Mouse (Mus musculus) neural tube, embryonic 15.5 days (tissue): ENCODE measurements at regions not wholly inside any gene's neighbourhood (a gene's known extent, or its start where the extent isn't known, plus 50 kb on each side); places are given as distances from the start of the nearest gene placed in this dataset.
A peak's percentile ranks its signal among the peaks of the same experiment; 100 is the strongest.

ENCODE experiments used
- ATAC-seq: fragments of 200-750 bp; cut with Nextera tagmentation; 2 replicates; pipeline ENCODE4 v1.8.0; 2017; ENCODE audit warnings: mild to moderate bottlenecking, moderate TSS enrichment, moderate library complexity; ENCODE audit not compliant: low FRiP score
- H3K27ac ChIP-seq: fragments of 300-500 bp; sonication (generic); replicated peaks from 2 replicates; pipeline ENCODE4 v1.5.1; 2015; ENCODE audit warnings: mild to moderate bottlenecking, inconsistent platforms
- H3K27me3 ChIP-seq: fragments of 300-500 bp; sonication (generic); replicated peaks from 2 replicates; pipeline ENCODE4 v1.6.1; 2015; ENCODE audit warnings: inconsistent platforms
- H3K36me3 ChIP-seq: fragments of 300-500 bp; sonication (generic); 2 replicates; pipeline ENCODE4 v1.6.1; 2015; ENCODE audit warnings: inconsistent platforms
- H3K4me1 ChIP-seq: fragments of 300-500 bp; sonication (generic); 2 replicates; pipeline ENCODE4 v1.6.1; 2015; ENCODE audit warnings: inconsistent platforms
- H3K4me2 ChIP-seq: fragments of 300-500 bp; sonication (generic); 2 replicates; pipeline ENCODE4 v1.6.1; 2015; ENCODE audit warnings: inconsistent platforms, mild to moderate bottlenecking, moderate library complexity
- H3K4me3 ChIP-seq: fragments of 300-500 bp; sonication (generic); replicated peaks from 2 replicates; pipeline ENCODE4 v1.5.1; 2015; ENCODE audit warnings: mild to moderate bottlenecking, inconsistent platforms
- H3K9ac ChIP-seq: fragments of 300-500 bp; sonication (generic); replicated peaks from 2 replicates; pipeline ENCODE4 v1.6.1; 2015; ENCODE audit warnings: mild to moderate bottlenecking, inconsistent platforms
- H3K9me3 ChIP-seq: fragments of 300-500 bp; sonication (generic); replicated peaks from 2 replicates; pipeline ENCODE4 v1.6.1; 2016; ENCODE audit warnings: inconsistent platforms
- WGBS: fragments of 180-500 bp; shearing (Covaris S2); methylation state at CpG from one replicate; pipeline ENCODE4 v1.1.7; 2015; ENCODE audit warnings: mixed read lengths; 5-methylcytosine and 5-hydroxymethylcytosine counted together

DNA sequence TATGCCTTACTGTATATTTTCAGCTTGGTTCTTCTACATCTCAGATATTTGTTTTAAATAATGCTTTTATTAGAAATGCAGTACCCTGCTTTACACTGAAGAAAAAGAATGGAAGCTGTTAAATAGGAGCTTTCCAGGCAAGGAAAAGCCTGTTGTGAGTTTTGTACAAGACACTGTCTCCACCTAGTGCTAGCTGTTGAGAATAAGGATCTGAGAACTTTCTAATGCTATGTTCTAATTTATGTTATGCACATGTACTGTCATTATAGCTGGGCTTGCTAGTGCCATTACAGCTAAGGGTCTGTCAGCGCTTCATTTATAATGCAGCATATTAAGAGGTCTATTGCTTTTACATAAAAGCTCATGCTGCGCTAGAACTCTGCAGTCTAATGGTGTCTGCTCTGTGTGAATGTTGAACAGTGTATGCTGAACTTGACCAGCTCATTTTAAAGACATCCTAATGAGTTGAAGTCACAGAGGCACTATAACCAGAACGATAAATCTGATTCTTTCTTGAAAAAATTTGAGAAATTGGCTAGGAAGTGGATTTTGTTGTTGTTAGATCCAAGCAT, 315.4 kb upstream of the Dnajc24 start:
- 72% methylated on average over 3 of the region's 3 CpGs for WGBS
- H3K9me3 ChIP-seq = no peaks in the 10 kb centered on the region
- peak; percentile 55; the same call in 1 of the 2 replicates for ATAC-seq

DNA sequence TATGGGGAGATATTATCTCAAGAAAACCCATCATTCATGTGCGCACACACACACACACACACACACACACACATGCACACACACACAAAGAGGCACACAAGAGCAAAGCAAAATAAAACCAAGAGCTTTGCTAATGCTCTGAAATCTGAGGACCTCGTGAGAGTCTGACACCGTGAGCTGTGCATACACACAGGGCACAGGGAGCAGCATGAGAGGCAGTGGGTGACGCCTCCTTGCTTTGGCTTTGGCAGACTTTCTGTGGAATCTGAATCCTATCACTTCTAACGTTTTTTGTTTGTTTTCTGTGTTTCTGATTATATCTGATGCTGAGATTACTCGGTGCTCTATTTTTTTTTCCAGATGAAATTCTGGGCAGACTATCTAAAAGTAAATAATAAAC, 343.4 kb upstream of the Dnajc24 start:
- no peaks in the 10 kb centered on the region for H3K4me1 ChIP-seq
- H3K9ac ChIP-seq = no peak overlapping the region
- ATAC-seq = no peak
- 80% methylated on average over 6 of the region's 6 CpGs for WGBS
- no peak overlapping the region for H3K4me3 ChIP-seq
- no peaks in the 10 kb centered on the region for H3K36me3 ChIP-seq
- no peak overlapping the region for H3K27ac ChIP-seq
- no peak overlapping the region for H3K4me2 ChIP-seq
- no peaks in the 10 kb centered on the region for H3K27me3 ChIP-seq
- H3K9me3 ChIP-seq = no peaks in the 10 kb centered on the region

More for the DNA sequence above, 315.4 kb upstream of the Dnajc24 start:
- no peaks in the 10 kb centered on the region for H3K36me3 ChIP-seq
- no peaks in the 10 kb centered on the region for H3K27me3 ChIP-seq
- H3K4me1 ChIP-seq = no peaks in the 10 kb centered on the region
- no peak overlapping the region for H3K27ac ChIP-seq
- no peak overlapping the region for H3K9ac ChIP-seq
- H3K4me2 ChIP-seq = no peak overlapping the region
- no peak overlapping the region for H3K4me3 ChIP-seq

DNA sequence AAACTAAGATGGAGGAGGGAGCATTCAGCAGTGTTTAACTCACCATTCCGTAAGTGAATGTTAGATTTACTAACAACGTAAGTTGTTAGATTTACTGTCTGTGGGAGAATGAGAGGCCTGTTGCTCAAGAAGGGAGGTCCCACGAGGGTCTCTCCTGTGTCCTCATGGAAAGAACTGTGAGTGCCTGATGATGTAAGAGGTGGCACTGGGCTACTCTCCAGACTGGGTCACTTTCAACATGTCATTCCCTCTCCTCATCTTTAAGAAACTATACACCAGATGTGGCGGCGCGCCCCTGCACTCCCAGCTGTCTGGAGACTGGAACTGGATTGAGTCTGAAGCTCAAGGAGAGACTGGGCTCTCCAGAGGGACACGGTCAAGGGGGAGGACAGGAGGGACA, 343.9 kb upstream of the Dnajc24 start:
- 86% methylated on average over 7 of the region's 7 CpGs for WGBS
- H3K4me1 ChIP-seq = no peaks in the 10 kb centered on the region
- no peaks in the 10 kb centered on the region for H3K9me3 ChIP-seq

DNA sequence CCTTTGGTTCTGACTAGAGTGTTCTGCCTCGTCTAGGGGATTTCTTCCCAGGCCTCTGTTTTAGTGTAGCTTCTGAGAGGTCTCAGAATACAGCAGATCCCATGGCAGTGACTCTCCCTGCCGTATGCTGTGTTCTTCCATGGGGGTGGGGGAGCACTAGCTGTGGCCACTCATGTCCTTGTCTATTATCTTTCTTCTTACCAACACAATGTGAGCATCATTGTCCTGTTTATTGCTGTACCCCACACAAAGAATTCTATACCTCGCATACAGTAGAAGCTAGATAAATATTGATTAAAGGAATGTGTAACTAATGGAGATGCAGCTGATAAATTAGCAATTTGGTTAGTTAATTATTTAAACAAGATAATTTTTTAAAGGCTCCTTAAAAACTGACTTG, 337.5 kb upstream of the Mpped2 start:
- Histone ChIP-seq H3K4me2 (no peak overlapping the region), H3K27me3 (no peaks in the 10 kb centered on the region), H3K9ac (no peak overlapping the region), H3K36me3 (no peaks in the 10 kb centered on the region), H3K4me3 (no peak overlapping the region), H3K9me3 (no peaks in the 10 kb centered on the region), H3K27ac (no peak overlapping the region), H3K4me1 (peaks cover 4% of the 10 kb centered on the region; the same call in 1 of the 2 replicates)
- ATAC-seq = peak; percentile 45; the same call in 1 of the 2 replicates
- 74% methylated on average over 3 of the region's 3 CpGs for WGBS

More for the DNA sequence above, 343.9 kb upstream of the Dnajc24 start:
- Histone ChIP-seq H3K27ac (no peak overlapping the region), H3K27me3 (no peaks in the 10 kb centered on the region), H3K36me3 (no peaks in the 10 kb centered on the region), H3K9ac (no peak overlapping the region), H3K4me2 (no peak overlapping the region), H3K4me3 (no peak overlapping the region)
- no peak for ATAC-seq

DNA sequence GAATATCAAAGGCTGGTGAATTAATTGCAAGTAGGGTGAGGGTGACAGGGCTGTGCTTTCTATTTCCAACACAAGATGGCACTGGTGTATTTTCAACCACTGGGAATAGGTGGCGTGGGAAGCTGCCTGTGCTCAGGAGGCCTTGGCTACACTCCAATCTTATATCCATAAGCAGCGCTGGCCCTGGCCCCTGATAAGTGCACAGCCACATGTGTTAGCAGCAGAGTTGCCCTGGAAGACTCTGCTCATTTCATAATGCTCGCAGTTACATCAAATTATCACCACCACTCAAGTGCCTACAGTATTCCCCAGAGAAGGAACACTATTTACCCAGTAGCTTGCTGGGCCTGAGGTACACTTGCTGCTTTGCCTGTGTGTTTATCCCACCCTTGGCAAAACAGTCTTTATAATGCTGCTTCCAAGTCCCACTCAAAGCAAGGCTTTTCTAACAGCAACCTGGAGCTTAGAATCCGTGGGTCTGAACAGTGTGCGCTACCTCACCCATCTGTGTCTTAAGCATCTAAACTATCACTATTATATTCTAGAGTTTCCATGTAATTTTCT, 337.0 kb upstream of the Mpped2 start:
- Histone ChIP-seq H3K4me2 (no peak overlapping the region), H3K9me3 (no peaks in the 10 kb centered on the region), H3K9ac (no peak overlapping the region), H3K27ac (no peak overlapping the region), H3K27me3 (no peaks in the 10 kb centered on the region), H3K4me3 (no peak overlapping the region), H3K4me1 (peaks cover 4% of the 10 kb centered on the region; the same call in 1 of the 2 replicates), H3K36me3 (no peaks in the 10 kb centered on the region)
- WGBS = 38% methylated on average over 5 of the region's 5 CpGs
- ATAC-seq = peak; percentile 85

DNA sequence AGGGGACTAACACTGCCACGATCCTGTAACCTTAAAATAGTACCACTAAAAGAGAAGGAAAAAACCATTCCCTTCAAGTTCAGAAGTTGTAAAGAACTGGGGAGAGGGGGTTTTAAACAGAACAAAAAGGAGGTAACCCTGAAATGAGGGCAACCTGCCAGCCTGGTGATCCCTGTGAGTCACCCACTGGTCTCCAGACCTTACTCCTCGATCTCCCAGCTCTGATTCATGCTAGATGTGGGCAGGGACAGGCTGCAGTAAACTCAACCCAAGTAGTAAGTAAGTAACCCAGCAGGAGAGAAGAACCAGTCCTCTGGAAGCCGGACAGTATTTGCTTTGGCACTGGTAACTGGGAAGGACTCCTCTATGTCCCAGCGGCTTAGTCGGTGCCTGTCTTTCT, 324.4 kb upstream of the Mpped2 start:
- Histone ChIP-seq H3K9ac (no peak overlapping the region), H3K9me3 (no peaks in the 10 kb centered on the region), H3K4me3 (no peak overlapping the region), H3K4me2 (no peak overlapping the region), H3K4me1 (no peaks in the 10 kb centered on the region), H3K36me3 (no peaks in the 10 kb centered on the region), H3K27me3 (no peaks in the 10 kb centered on the region), H3K27ac (no peak overlapping the region)
- ATAC-seq = no peak
- WGBS = 89% methylated on average over 5 of the region's 5 CpGs

DNA sequence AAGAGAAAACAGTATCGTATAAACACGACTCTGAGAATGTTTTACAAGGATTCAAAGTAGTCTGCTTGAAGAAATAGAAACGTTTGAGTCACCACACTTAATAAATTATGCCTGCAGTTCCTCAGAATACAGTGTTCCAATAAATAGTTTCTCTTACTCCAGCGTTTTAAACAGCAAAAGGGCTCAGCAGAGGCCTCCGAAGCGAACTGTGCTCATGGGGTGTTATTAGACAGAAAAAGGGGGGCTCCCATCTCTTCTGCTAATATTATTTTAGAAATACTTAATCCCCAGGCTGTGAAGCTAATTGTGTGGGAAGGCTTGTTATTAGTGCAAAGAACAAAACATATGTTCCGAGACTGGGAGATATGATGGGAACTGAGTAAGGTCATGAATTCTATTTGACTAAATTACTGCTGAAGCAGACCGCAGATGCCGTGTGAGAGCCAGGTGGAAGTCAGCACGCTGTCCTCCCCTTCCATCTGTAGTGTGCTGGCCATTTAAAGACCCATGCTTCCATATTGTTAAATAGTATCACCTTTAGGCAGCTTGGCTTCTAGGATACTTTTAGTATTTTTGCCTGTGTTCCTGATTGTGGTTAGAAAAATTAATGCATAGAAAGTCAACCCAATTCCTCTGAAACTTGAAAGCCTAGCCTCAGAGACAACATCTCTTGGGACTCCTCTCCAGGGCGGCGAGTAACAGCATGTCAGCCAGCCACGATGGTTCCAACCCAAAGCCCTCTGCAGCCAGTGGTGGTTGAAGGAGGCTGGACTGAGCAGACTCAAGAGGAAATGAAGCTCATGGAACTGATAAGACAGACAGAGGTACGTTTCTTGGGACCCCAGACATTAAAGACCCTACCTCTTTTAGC, 309.4 kb upstream of the Mpped2 start:
- Histone ChIP-seq H3K4me1 (no peaks in the 10 kb centered on the region), H3K4me3 (no peak overlapping the region), H3K4me2 (no peak overlapping the region), H3K36me3 (no peaks in the 10 kb centered on the region), H3K9me3 (no peaks in the 10 kb centered on the region), H3K9ac (no peak overlapping the region), H3K27ac (no peak overlapping the region), H3K27me3 (no peaks in the 10 kb centered on the region)
- no peak for ATAC-seq
- WGBS = 69% methylated on average over 14 of the region's 14 CpGs

DNA sequence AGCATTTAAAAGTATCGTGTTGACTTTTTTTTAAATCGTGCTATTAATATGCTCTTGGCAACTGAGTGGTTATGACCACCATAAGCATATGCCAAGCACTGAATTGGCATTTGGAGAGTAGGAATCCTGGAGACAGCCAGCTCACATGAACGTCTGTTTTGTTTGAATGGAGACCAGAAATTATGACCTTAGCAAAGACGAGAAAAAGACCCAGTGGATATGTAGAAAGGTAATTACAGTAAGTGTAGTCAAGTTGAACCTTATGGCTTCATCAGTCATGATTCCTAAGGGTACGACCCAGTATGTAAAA, 308.8 kb upstream of the Mpped2 start:
- Histone ChIP-seq H3K9ac (no peak overlapping the region), H3K36me3 (no peaks in the 10 kb centered on the region), H3K9me3 (no peaks in the 10 kb centered on the region), H3K4me3 (no peak overlapping the region), H3K4me1 (no peaks in the 10 kb centered on the region), H3K27ac (no peak overlapping the region), H3K4me2 (no peak overlapping the region), H3K27me3 (no peaks in the 10 kb centered on the region)
- 70% methylated on average over 5 of the region's 5 CpGs for WGBS
- ATAC-seq = no peak

DNA sequence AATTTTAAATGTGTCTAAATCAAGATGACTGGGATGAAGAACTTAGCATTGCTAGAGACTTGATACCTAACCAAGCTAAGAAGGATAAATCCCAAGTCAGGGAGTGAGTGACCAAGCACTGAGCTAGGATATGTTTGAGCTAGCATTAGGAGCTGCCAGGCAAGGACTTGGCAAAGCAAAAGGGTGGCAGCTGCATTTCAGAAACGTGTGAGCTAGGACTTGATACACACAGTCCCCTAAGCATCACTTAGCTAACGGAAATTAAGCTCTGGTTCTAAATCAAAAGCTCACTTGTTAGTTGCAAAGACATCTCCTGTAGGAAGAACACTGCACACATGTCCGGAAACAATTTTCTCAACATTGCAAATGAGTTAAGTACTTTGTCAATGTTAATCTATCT, 308.2 kb upstream of the Mpped2 start:
- Histone ChIP-seq H3K9me3 (no peaks in the 10 kb centered on the region), H3K4me1 (no peaks in the 10 kb centered on the region), H3K4me3 (no peak overlapping the region), H3K4me2 (no peak overlapping the region), H3K36me3 (no peaks in the 10 kb centered on the region), H3K27ac (no peak overlapping the region), H3K9ac (no peak overlapping the region), H3K27me3 (no peaks in the 10 kb centered on the region)
- no peak for ATAC-seq
- WGBS = 70% methylated on average over 3 of the region's 3 CpGs

DNA sequence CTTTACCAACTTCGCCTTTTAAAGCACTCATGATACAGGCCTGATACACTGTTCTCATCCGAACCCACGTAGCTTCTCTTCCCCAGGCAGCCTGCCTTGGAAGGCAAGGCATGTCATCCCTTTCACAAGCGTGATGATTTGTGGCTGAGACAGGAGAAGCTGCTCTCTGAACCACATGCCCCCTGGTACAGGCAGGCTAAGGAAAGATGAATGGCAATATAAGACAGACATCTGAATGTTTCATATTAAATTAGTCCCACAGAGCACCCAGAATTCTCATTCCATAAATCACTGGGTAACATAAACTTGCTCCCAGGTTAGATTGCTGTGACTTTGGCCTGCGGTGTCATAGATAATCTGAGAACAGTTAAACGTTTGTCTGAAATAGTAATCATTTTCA, 280.9 kb upstream of the Mpped2 start:
- WGBS = 53% methylated on average over 6 of the region's 6 CpGs
- no peaks in the 10 kb centered on the region for H3K4me1 ChIP-seq

DNA sequence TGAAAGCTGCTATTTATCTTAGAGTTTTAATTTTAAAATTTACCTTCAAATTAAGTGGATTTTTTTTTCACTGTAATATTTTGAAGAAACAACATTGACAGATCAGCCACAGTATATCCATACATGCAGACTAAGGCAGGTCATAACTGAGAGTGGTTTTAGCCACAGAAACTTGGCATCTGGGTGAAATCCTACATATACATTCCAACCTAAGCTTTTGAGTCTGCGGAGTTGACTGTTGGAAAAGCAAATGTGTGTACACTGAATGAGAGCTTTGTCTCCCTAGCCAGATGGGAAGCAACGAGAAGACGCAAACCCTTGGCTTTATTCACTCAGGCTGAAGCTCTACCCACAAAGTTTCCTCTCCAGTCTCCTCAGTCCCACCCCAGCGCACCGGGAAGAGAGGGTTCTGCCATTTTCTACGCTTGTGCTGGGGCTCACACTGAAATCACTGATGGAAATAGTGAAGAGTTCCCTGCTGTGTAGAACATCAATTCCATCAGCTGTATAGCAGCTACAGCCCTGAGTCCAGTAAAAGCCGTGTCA, 277.5 kb upstream of the Mpped2 start:
- no peaks in the 10 kb centered on the region for H3K4me1 ChIP-seq
- no peak overlapping the region for H3K4me3 ChIP-seq
- H3K9ac ChIP-seq = no peak overlapping the region
- H3K4me2 ChIP-seq = peak overlapping the region; percentile 2; the same call in 1 of the 2 replicates
- 53% methylated on average over 7 of the region's 7 CpGs for WGBS
- no peaks in the 10 kb centered on the region for H3K9me3 ChIP-seq
- no peak overlapping the region for H3K27ac ChIP-seq
- no peak for ATAC-seq
- H3K27me3 ChIP-seq = no peaks in the 10 kb centered on the region
- H3K36me3 ChIP-seq = no peaks in the 10 kb centered on the region

More for the DNA sequence above, 280.9 kb upstream of the Mpped2 start:
- Histone ChIP-seq H3K4me2 (no peak overlapping the region), H3K9ac (no peak overlapping the region), H3K4me3 (no peak overlapping the region), H3K27me3 (no peaks in the 10 kb centered on the region), H3K36me3 (no peaks in the 10 kb centered on the region), H3K9me3 (no peaks in the 10 kb centered on the region), H3K27ac (no peak overlapping the region)
- peak; percentile 35; the same call in 1 of the 2 replicates for ATAC-seq

DNA sequence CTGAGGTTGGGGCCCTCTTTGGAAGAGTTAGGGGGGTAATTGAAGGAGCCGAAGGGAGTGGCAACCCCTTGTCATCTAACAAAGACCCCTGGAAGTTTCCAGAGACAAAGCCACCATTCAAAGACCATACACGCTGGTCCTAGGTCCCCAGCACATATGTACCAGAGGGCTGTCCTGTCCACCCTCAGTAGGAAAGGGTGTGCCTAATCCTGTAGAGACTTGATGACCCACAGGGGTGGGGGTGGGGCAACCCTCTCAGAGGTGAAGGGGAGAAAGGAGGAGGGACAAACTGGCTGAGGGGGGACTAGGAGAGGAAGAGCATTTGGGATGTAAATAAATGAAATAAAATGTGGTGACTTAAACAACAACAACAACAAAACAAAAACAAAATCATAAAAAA, 274.9 kb upstream of the Mpped2 start:
- Histone ChIP-seq H3K4me1 (no peaks in the 10 kb centered on the region), H3K4me2 (no peak overlapping the region), H3K36me3 (no peaks in the 10 kb centered on the region), H3K9ac (no peak overlapping the region), H3K27me3 (no peaks in the 10 kb centered on the region), H3K4me3 (no peak overlapping the region), H3K9me3 (no peaks in the 10 kb centered on the region), H3K27ac (no peak overlapping the region)
- 57% methylated on average over 2 of the region's 2 CpGs for WGBS
- ATAC-seq = no peak
